Mouse (Mus musculus) megakaryocyte, embryonic 14.5 days (primary cell): Measurements from ENCODE around the gene Ncaph. TPM values are rescaled to one million over a fixed set of nuclear protein-coding genes. Genes with fewer than 3 reads are reported as not detected.
"Not testable (repeated sequence)": the region's sequence is repeated elsewhere in the genome, so short reads cannot be mapped to it uniquely, and the experiment has no call there.

Source experiments
- H3K27me3 ChIP-seq: replicated peaks from 2 replicates; pipeline ENCODE3; 2012; ENCODE audit warnings: inconsistent platforms
- H3K36me3 ChIP-seq: replicated peaks from 2 replicates; pipeline ENCODE3; 2012; ENCODE audit warnings: low read length, inconsistent platforms, mixed read lengths
- H3K4me1 ChIP-seq: 2 replicates; pipeline ENCODE4 v1.6.1; 2012; ENCODE audit warnings: inconsistent platforms
- H3K4me3 ChIP-seq: replicated peaks from 2 replicates; pipeline ENCODE3; 2012; ENCODE audit warnings: moderate library complexity, mild to moderate bottlenecking, inconsistent platforms
- H3K9me3 ChIP-seq: 2 replicates; pipeline ENCODE4 v1.6.1; 2012; ENCODE audit warnings: inconsistent platforms
- FLI1 ChIP-seq: IDR thresholded peaks from 2 replicates; pipeline ENCODE4 v1.6.1; 2012; ENCODE audit warnings: low read length, inconsistent platforms, mixed read lengths
- GATA1 ChIP-seq: IDR thresholded peaks from 3 replicates; pipeline ENCODE4 v1.6.1; 2012; ENCODE audit warnings: mixed read lengths, low read length, inconsistent platforms, borderline replicate concordance
- polyA plus RNA-seq: library from polyadenylated mRNA; stranded (reverse); fragments of >175 nt; gene quantifications from 2 replicates; pipeline ENCODE4 v1.2.3, GENCODE M21; 2012; ENCODE audit warnings: low replicate concordance; ENCODE audit not compliant: insufficient read depth

The Ncaph gene
- polyA plus RNA-seq, 1 experiment: 4.2 TPM

GRCm38 (mm10) chr2:127139605-127140004 lies 5.9 kb upstream of the Ncaph start:
- peaks cover 47% of the 10 kb centered on the region for H3K4me1 ChIP-seq
- peaks cover 33% of the 10 kb centered on the region for H3K36me3 ChIP-seq
- no peak overlapping the region for H3K4me3 ChIP-seq
- TF ChIP-seq FLI1 (no peak), GATA1 (no peak)
- peaks cover 2% of the 10 kb centered on the region for H3K27me3 ChIP-seq
- H3K9me3 ChIP-seq: no peaks in the 10 kb centered on the region

- Histone ChIP-seq H3K4me3 (no peak overlapping the region), H3K9me3 (no peaks in the 10 kb centered on the region), H3K27me3 (peaks cover 2% of the 10 kb centered on the region), H3K36me3 (peaks cover 33% of the 10 kb centered on the region), H3K4me1 (peaks cover 52% of the 10 kb centered on the region)
- TF ChIP-seq FLI1 (no peak), GATA1 (no peak)
Measured at GRCm38 (mm10) chr2:127139094-127139493, 5.3 kb upstream of the Ncaph start.

GRCm38 (mm10) chr2:127138449-127138848 lies 4.7 kb upstream of the Ncaph start:
- peaks cover 2% of the 10 kb centered on the region for H3K27me3 ChIP-seq
- no peak overlapping the region for H3K4me3 ChIP-seq
- no peak for TF ChIP-seq FLI1
- TF ChIP-seq GATA1: no peak
- H3K9me3 ChIP-seq: no peaks in the 10 kb centered on the region
- peaks cover 48% of the 10 kb centered on the region for H3K4me1 ChIP-seq
- H3K36me3 ChIP-seq: peaks cover 33% of the 10 kb centered on the region

- peaks cover 33% of the 10 kb centered on the region for H3K36me3 ChIP-seq
- peaks cover 2% of the 10 kb centered on the region for H3K27me3 ChIP-seq
- H3K4me1 ChIP-seq: peaks cover 47% of the 10 kb centered on the region
Measured at GRCm38 (mm10) chr2:127137838-127138420, 4.2 kb upstream of the Ncaph start.

GRCm38 (mm10) chr2:127136979-127137378 lies 3.2 kb upstream of the Ncaph start:
- peaks cover 2% of the 10 kb centered on the region for H3K27me3 ChIP-seq
- H3K4me3 ChIP-seq: peak overlapping the region; percentile 76
- H3K36me3 ChIP-seq: peaks cover 31% of the 10 kb centered on the region
- no peaks in the 10 kb centered on the region for H3K9me3 ChIP-seq
- peaks cover 47% of the 10 kb centered on the region for H3K4me1 ChIP-seq
- TF ChIP-seq FLI1 (no peak), GATA1 (no peak)

More at GRCm38 (mm10) chr2:127137838-127138420, 4.2 kb upstream of the Ncaph start:
- Histone ChIP-seq H3K4me3 (no peak overlapping the region), H3K9me3 (no peaks in the 10 kb centered on the region)
- TF ChIP-seq FLI1: no peak

- not testable (repeated sequence) for H3K27me3 ChIP-seq, H3K9me3 ChIP-seq, H3K4me3 ChIP-seq
- H3K36me3 ChIP-seq: peaks cover 14% of the 10 kb centered on the region
- H3K4me1 ChIP-seq: peaks cover 56% of the 10 kb centered on the region
Measured at GRCm38 (mm10) chr2:127135255-127135654, 1.5 kb upstream of the Ncaph start.

GRCm38 (mm10) chr2:127131353-127131752 lies 2.4 kb downstream of the Ncaph start:
- H3K36me3 ChIP-seq: peaks cover 15% of the 10 kb centered on the region
- no peaks in the 10 kb centered on the region for H3K27me3 ChIP-seq
- no peak overlapping the region for H3K4me3 ChIP-seq
- TF ChIP-seq GATA1 (no peak), FLI1 (no peak)
- H3K9me3 ChIP-seq: no peaks in the 10 kb centered on the region
- H3K4me1 ChIP-seq: peaks cover 68% of the 10 kb centered on the region

GRCm38 (mm10) chr2:127128926-127129325 lies 4.8 kb downstream of the Ncaph start:
- Histone ChIP-seq H3K9me3 (no peaks in the 10 kb centered on the region), H3K4me1 (peaks cover 62% of the 10 kb centered on the region), H3K27me3 (no peaks in the 10 kb centered on the region), H3K36me3 (peaks cover 39% of the 10 kb centered on the region), H3K4me3 (no peak overlapping the region)
- TF ChIP-seq FLI1: no peak
- TF ChIP-seq GATA1: no peak

- TF ChIP-seq FLI1 (no peak), GATA1 (no peak)
Measured at GRCm38 (mm10) chr2:127121591-127122235, 12.0 kb downstream of the Ncaph start.

GRCm38 (mm10) chr2:127108986-127109385 lies 24.8 kb downstream of the Ncaph start:
- no peak for TF ChIP-seq FLI1
- TF ChIP-seq GATA1: no peak
- peaks cover 91% of the 10 kb centered on the region for H3K36me3 ChIP-seq
- H3K4me1 ChIP-seq: no peaks in the 10 kb centered on the region
- H3K9me3 ChIP-seq: 0 out of 2 replicates have a peak, but pooled peaks cover 5% of the 10 kb centered on the region
- no peaks in the 10 kb centered on the region for H3K27me3 ChIP-seq
- H3K4me3 ChIP-seq: no peak overlapping the region

More at GRCm38 (mm10) chr2:127121591-127122235, 12.0 kb downstream of the Ncaph start:
- H3K4me3 ChIP-seq: no peak overlapping the region
- no peaks in the 10 kb centered on the region for H3K9me3 ChIP-seq
- H3K27me3 ChIP-seq: no peaks in the 10 kb centered on the region
- peaks cover 91% of the 10 kb centered on the region for H3K36me3 ChIP-seq
- H3K4me1 ChIP-seq: peaks cover 18% of the 10 kb centered on the region

- peaks cover 74% of the 10 kb centered on the region for H3K36me3 ChIP-seq
- H3K9me3 ChIP-seq: no peaks in the 10 kb centered on the region
- H3K4me1 ChIP-seq: peaks cover 19% of the 10 kb centered on the region
- H3K4me3 ChIP-seq: no peak overlapping the region
- H3K27me3 ChIP-seq: no peaks in the 10 kb centered on the region
- TF ChIP-seq GATA1 (no peak), FLI1 (no peak)
Measured at GRCm38 (mm10) chr2:127092000-127092399, 41.8 kb downstream of the Ncaph start.

- peaks cover 72% of the 10 kb centered on the region for H3K36me3 ChIP-seq
- H3K4me3 ChIP-seq: peak overlapping the region; percentile 81
- peaks cover 35% of the 10 kb centered on the region for H3K4me1 ChIP-seq
- not testable (repeated sequence) for H3K27me3 ChIP-seq, H3K9me3 ChIP-seq
Measured at GRCm38 (mm10) chr2:127090151-127090550, 43.6 kb downstream of the Ncaph start.
